Mouse (Mus musculus): ENCODE measurements around the gene Mrpl27. TPM values are rescaled to one million over a fixed set of nuclear protein-coding genes. Genes with fewer than 3 reads are reported as not detected.
A peak's percentile ranks its signal among the peaks of the same experiment; 100 is the strongest.
"Not testable (repeated sequence)": the region's sequence is repeated elsewhere in the genome, so short reads cannot be mapped to it uniquely, and the experiment has no call there.

Mrpl27 gene
- polyA plus RNA-seq, 1 experiment from 2014 or later, result 81.4 TPM

- peak within 1 kb of the TSS; percentile 86 for H3K9ac ChIP-seq (replicated peaks)
- under 1% methylated on average over 58 of the region's 82 CpGs for WGBS (ENCODE audit: insufficient replicate concordance)
- no peaks in the 10 kb centered on the region for H3K9me3 ChIP-seq (ENCODE audit: low read length)
- no peaks in the 10 kb centered on the region for H3K27me3 ChIP-seq (ENCODE audit: insufficient read depth, low read length)
- TF ChIP-seq CTCF (IDR thresholded peaks at IDR 0.05; ENCODE audit: low read depth) (no peak), EP300 (IDR thresholded peaks at IDR 0.05; ENCODE audit: low read depth) (no peak)
- H3K4me2 ChIP-seq (ENCODE audit: low read depth, low read length), result peak within 1 kb of the TSS; percentile 78
- ATAC-seq, result peak; percentile 98
- no peaks in the 10 kb centered on the region for H3K36me3 ChIP-seq (replicated peaks; ENCODE audit: insufficient read depth, low read length)
- DNase-seq, result peak; percentile 95
- H3K27ac ChIP-seq (ENCODE audit: low read depth), result 0 out of 2 replicates have a peak within 1 kb of the TSS, but pooled peaks have one; percentile 24
- 0 out of 2 replicates have a peak, but pooled peaks cover 8% of the 10 kb centered on the region for H3K4me1 ChIP-seq (ENCODE audit: insufficient read depth)
- peak within 1 kb of the TSS; percentile 75 for H3K4me3 ChIP-seq (ENCODE audit: low read depth, low read length)
Observed at GRCm38 (mm10) chr11:94676754-94677606, 23.4 kb downstream of the Mrpl27 start, which contains the start of gene Xylt2. TSS of gene Xylt2 (minus strand) at chr11:94677515.

GRCm38 (mm10) chr11:94677607-94678145, 24.1 kb downstream of the Mrpl27 start:
- Histone ChIP-seq H3K9me3 (ENCODE audit: low read length) (no peaks in the 10 kb centered on the region), H3K4me3 (ENCODE audit: low read depth, low read length) (peak overlapping the region; percentile 75), H3K9ac (replicated peaks) (no peak overlapping the region), H3K27ac (ENCODE audit: low read depth) (no peak overlapping the region), H3K4me1 (ENCODE audit: insufficient read depth) (0 out of 2 replicates have a peak, but pooled peaks cover 8% of the 10 kb centered on the region), H3K4me2 (ENCODE audit: low read depth, low read length) (peak overlapping the region; percentile 78), H3K27me3 (ENCODE audit: insufficient read depth, low read length) (no peaks in the 10 kb centered on the region), H3K36me3 (replicated peaks; ENCODE audit: insufficient read depth, low read length) (no peaks in the 10 kb centered on the region)
- ATAC-seq (no peak; the same call in 1 of the 2 replicates), DNase-seq (no peak)
- WGBS (ENCODE audit: insufficient replicate concordance), result 32% methylated on average over 15 of the region's 15 CpGs
- TF ChIP-seq CTCF (IDR thresholded peaks at IDR 0.05; ENCODE audit: low read depth) (no peak), EP300 (IDR thresholded peaks at IDR 0.05; ENCODE audit: low read depth) (no peak)

GRCm38 (mm10) chr11:94680639-94681038, 27.1 kb downstream of the Mrpl27 start:
- ATAC-seq (no peak), DNase-seq (no peak)
- H3K4me2 ChIP-seq (ENCODE audit: low read depth, low read length), result no peak overlapping the region
- no peak overlapping the region for H3K4me3 ChIP-seq (ENCODE audit: low read depth, low read length)
- H3K27ac ChIP-seq (ENCODE audit: low read depth), result no peak overlapping the region
- H3K9ac ChIP-seq (replicated peaks), result no peak overlapping the region
- no peaks in the 10 kb centered on the region for H3K9me3 ChIP-seq (ENCODE audit: low read length)
- TF ChIP-seq EP300 (IDR thresholded peaks at IDR 0.05; ENCODE audit: low read depth) (no peak), CTCF (IDR thresholded peaks at IDR 0.05; ENCODE audit: low read depth) (peak; percentile 43)
- H3K27me3 ChIP-seq (ENCODE audit: insufficient read depth, low read length), result no peaks in the 10 kb centered on the region
- H3K36me3 ChIP-seq (replicated peaks; ENCODE audit: insufficient read depth, low read length), result no peaks in the 10 kb centered on the region
- 0 out of 2 replicates have a peak, but pooled peaks cover 6% of the 10 kb centered on the region for H3K4me1 ChIP-seq (ENCODE audit: insufficient read depth)

- WGBS (ENCODE audit: insufficient replicate concordance), result 71% methylated on average over 4 of the region's 4 CpGs
- no peak overlapping the region for H3K27ac ChIP-seq (ENCODE audit: low read depth)
- no peak overlapping the region for H3K4me3 ChIP-seq (ENCODE audit: low read depth, low read length)
- H3K9ac ChIP-seq (replicated peaks), result no peak overlapping the region
- no peaks in the 10 kb centered on the region for H3K4me1 ChIP-seq (ENCODE audit: insufficient read depth)
- TF ChIP-seq CTCF (IDR thresholded peaks at IDR 0.05; ENCODE audit: low read depth), result no peak
- no peak for TF ChIP-seq EP300 (IDR thresholded peaks at IDR 0.05; ENCODE audit: low read depth)
- no peaks in the 10 kb centered on the region for H3K36me3 ChIP-seq (replicated peaks; ENCODE audit: insufficient read depth, low read length)
- no peak overlapping the region for H3K4me2 ChIP-seq (ENCODE audit: low read depth, low read length)
- ATAC-seq (no peak), DNase-seq (no peak)
- no peaks in the 10 kb centered on the region for H3K27me3 ChIP-seq (ENCODE audit: insufficient read depth, low read length)
- no peaks in the 10 kb centered on the region for H3K9me3 ChIP-seq (ENCODE audit: low read length)
Observed at GRCm38 (mm10) chr11:94681640-94682039, 28.1 kb downstream of the Mrpl27 start.

- Histone ChIP-seq H3K9me3 (ENCODE audit: low read length) (no peaks in the 10 kb centered on the region), H3K36me3 (replicated peaks; ENCODE audit: insufficient read depth, low read length) (no peaks in the 10 kb centered on the region), H3K4me2 (ENCODE audit: low read depth, low read length) (no peak overlapping the region), H3K27me3 (ENCODE audit: insufficient read depth, low read length) (no peaks in the 10 kb centered on the region), H3K4me1 (ENCODE audit: insufficient read depth) (no peaks in the 10 kb centered on the region), H3K4me3 (ENCODE audit: low read depth, low read length) (no peak overlapping the region), H3K27ac (ENCODE audit: low read depth) (no peak overlapping the region), H3K9ac (replicated peaks) (no peak overlapping the region)
- no peak for ATAC-seq
- 76% methylated on average over 7 of the region's 7 CpGs for WGBS (ENCODE audit: insufficient replicate concordance)
- DNase-seq, result no peak
- no peak for TF ChIP-seq EP300 (IDR thresholded peaks at IDR 0.05; ENCODE audit: low read depth)
- no peak for TF ChIP-seq CTCF (IDR thresholded peaks at IDR 0.05; ENCODE audit: low read depth)
Observed at GRCm38 (mm10) chr11:94682427-94682826, 28.9 kb downstream of the Mrpl27 start.

- Histone ChIP-seq H3K4me2 (ENCODE audit: low read depth, low read length) (no peak overlapping the region), H3K4me1 (ENCODE audit: insufficient read depth) (no peaks in the 10 kb centered on the region), H3K27ac (ENCODE audit: low read depth) (no peak overlapping the region), H3K9me3 (ENCODE audit: low read length) (no peaks in the 10 kb centered on the region), H3K4me3 (ENCODE audit: low read depth, low read length) (no peak overlapping the region), H3K9ac (replicated peaks) (no peak overlapping the region), H3K27me3 (ENCODE audit: insufficient read depth, low read length) (no peaks in the 10 kb centered on the region), H3K36me3 (replicated peaks; ENCODE audit: insufficient read depth, low read length) (no peaks in the 10 kb centered on the region)
- TF ChIP-seq CTCF (IDR thresholded peaks at IDR 0.05; ENCODE audit: low read depth) (no peak), EP300 (IDR thresholded peaks at IDR 0.05; ENCODE audit: low read depth) (no peak)
- DNase-seq, result no peak
- WGBS (ENCODE audit: insufficient replicate concordance), result 30% methylated on average over 6 of the region's 6 CpGs
- no peak for ATAC-seq
Observed at GRCm38 (mm10) chr11:94687178-94687577, 33.6 kb downstream of the Mrpl27 start.

- H3K4me2 ChIP-seq (ENCODE audit: low read depth, low read length); ATAC-seq; H3K36me3 ChIP-seq (replicated peaks; ENCODE audit: insufficient read depth, low read length); H3K27me3 ChIP-seq (ENCODE audit: insufficient read depth, low read length); DNase-seq; H3K27ac ChIP-seq (ENCODE audit: low read depth); H3K4me1 ChIP-seq (ENCODE audit: insufficient read depth); H3K9me3 ChIP-seq (ENCODE audit: low read length); H3K9ac ChIP-seq (replicated peaks); H3K4me3 ChIP-seq (ENCODE audit: low read depth, low read length): not testable (repeated sequence)
Observed at GRCm38 (mm10) chr11:94692502-94692901, 38.9 kb downstream of the Mrpl27 start.

All from liver, postnatal 0 days (tissue).